Mouse (Mus musculus): ENCODE results near the gene Yy1. TPM values are rescaled to one million over a fixed set of nuclear protein-coding genes. Genes with fewer than 3 reads are reported as not detected.

Yy1 gene
- polyA plus RNA-seq, 1 experiment: 37.8 TPM

DNA sequence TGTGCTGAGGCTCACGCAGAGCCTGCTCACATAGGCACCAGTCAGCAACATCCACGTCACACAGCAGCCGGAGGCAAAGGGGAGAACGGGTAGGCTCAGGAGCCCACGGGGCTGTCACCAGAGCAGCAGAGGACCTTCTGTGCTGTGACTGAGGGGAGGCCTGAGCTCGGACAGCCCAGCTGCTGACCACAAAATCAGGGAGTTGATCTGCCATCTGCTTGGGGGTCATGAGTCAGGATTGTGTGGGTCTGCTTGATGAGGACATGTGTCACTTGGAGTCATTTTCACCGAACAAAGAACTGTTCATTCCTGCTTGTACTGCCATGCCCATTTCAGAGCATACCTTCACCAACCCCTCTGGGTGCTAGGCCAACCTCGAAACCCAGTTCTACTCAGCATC lies 63.4 kb downstream of the Yy1 start:
- WGBS: 88% methylated on average over 8 of the region's 8 CpGs
- DNase-seq: no peak
- Histone ChIP-seq H3K4me1 (replicated peaks; ENCODE audit: control insufficient read depth, insufficient read depth, low read length) (0 out of 2 replicates have a peak, but pooled peaks cover 4% of the 10 kb centered on the region), H3K36me3 (ENCODE audit: control insufficient read depth, insufficient read depth, low read length) (no peaks in the 10 kb centered on the region), H3K4me3 (ENCODE audit: control insufficient read depth, insufficient read depth, low read length) (no peak overlapping the region), H3K27ac (ENCODE audit: control insufficient read depth, insufficient read depth, low read length) (no peak overlapping the region), H3K27me3 (ENCODE audit: control insufficient read depth, insufficient read depth, low read length) (no peaks in the 10 kb centered on the region)
- TF ChIP-seq POLR2A (IDR thresholded peaks at IDR 0.05; ENCODE audit: control insufficient read depth, extremely low read depth, insufficient read depth, low read length, poor library complexity): no peak
- TF ChIP-seq CTCF (IDR thresholded peaks at IDR 0.05; ENCODE audit: borderline replicate concordance, control insufficient read depth, extremely low read depth, insufficient read depth, low read length, poor library complexity): no peak

DNA sequence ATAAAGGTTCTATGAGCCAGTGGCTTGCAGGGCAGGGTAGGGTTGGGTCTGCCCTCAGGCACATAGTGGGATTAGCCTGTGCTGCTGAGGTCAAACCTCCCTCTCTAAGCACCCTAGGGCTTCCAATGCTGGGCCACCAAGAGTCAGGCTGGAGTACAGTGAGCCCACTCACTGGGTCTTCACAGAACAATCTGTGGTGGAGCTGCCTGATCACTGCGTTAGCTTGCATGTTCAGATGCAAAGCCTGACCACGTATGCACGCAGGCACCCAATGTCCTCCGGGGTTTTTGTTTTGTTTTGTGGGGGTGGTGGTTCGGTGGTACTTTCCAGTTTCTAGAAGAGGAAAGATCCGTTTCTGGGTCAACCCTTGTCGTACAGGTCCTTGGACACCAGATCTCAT lies 64.3 kb downstream of the Yy1 start:
- 88% methylated on average over 7 of the region's 7 CpGs for WGBS
- Histone ChIP-seq H3K4me1 (replicated peaks; ENCODE audit: control insufficient read depth, insufficient read depth, low read length) (no peaks in the 10 kb centered on the region), H3K27ac (ENCODE audit: control insufficient read depth, insufficient read depth, low read length) (no peak overlapping the region), H3K4me3 (ENCODE audit: control insufficient read depth, insufficient read depth, low read length) (no peak overlapping the region), H3K27me3 (ENCODE audit: control insufficient read depth, insufficient read depth, low read length) (no peaks in the 10 kb centered on the region), H3K36me3 (ENCODE audit: control insufficient read depth, insufficient read depth, low read length) (no peaks in the 10 kb centered on the region)
- TF ChIP-seq POLR2A (IDR thresholded peaks at IDR 0.05; ENCODE audit: control insufficient read depth, extremely low read depth, insufficient read depth, low read length, poor library complexity): no peak
- no peak for TF ChIP-seq CTCF (IDR thresholded peaks at IDR 0.05; ENCODE audit: borderline replicate concordance, control insufficient read depth, extremely low read depth, insufficient read depth, low read length, poor library complexity)
- DNase-seq: no peak

DNA sequence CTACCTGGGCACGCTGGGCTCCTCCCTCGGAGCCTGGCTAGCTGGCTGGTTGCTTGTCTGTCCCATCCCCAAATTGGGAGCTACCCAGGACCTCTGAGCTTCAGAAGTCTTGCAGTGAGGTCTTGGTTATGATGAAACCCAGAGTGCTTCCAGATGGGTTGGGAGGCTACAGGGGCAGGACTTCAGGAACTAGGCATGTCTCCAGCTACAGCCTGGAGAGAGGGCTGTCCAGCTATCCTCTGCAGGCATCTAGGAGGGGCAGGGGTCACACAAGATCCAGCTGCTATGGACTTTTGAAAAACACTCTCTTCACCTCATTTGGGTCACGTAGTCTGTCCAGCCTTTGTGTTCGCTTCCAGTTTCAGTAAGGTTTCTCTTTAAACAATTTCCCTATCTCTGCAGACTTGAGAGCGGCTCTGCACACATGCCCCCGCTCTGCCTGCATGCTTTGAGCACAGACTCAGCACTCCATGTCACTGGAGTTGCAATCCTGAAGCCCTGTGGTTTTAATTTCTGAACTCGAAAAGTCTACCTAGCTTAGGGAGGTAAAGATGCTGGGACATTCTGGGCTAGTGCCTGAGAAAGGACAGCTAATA lies 64.9 kb downstream of the Yy1 start:
- no peaks in the 10 kb centered on the region for H3K36me3 ChIP-seq (ENCODE audit: control insufficient read depth, insufficient read depth, low read length)
- H3K27me3 ChIP-seq (ENCODE audit: control insufficient read depth, insufficient read depth, low read length): no peaks in the 10 kb centered on the region
- DNase-seq: no peak
- H3K4me3 ChIP-seq (ENCODE audit: control insufficient read depth, insufficient read depth, low read length): no peak overlapping the region
- H3K27ac ChIP-seq (ENCODE audit: control insufficient read depth, insufficient read depth, low read length): no peak overlapping the region
- WGBS: 89% methylated on average over 7 of the region's 7 CpGs
- no peaks in the 10 kb centered on the region for H3K4me1 ChIP-seq (replicated peaks; ENCODE audit: control insufficient read depth, insufficient read depth, low read length)
- TF ChIP-seq POLR2A (IDR thresholded peaks at IDR 0.05; ENCODE audit: control insufficient read depth, extremely low read depth, insufficient read depth, low read length, poor library complexity): no peak
- no peak for TF ChIP-seq CTCF (IDR thresholded peaks at IDR 0.05; ENCODE audit: borderline replicate concordance, control insufficient read depth, extremely low read depth, insufficient read depth, low read length, poor library complexity)

DNA sequence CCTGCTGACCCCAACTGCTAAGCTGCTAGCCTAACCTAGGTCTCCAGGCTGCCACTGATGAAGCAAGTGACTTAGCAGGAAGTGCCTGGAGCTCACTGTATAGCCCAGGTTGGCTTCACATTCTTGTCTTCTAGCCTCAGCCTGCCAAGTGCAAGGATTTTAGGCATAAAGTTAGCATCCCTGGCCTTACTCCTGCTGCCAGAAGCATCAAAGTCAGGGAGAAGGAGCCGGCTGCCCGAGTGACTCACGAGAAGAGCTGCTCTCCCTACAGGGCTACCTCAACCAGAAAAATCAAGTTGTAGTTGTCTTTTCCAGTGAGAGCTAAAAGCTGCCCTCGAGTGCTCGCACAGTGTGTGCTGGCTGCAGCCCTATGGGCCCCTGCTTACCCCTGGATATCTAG lies 65.7 kb downstream of the Yy1 start:
- Histone ChIP-seq H3K36me3 (ENCODE audit: control insufficient read depth, insufficient read depth, low read length) (no peaks in the 10 kb centered on the region), H3K4me1 (replicated peaks; ENCODE audit: control insufficient read depth, insufficient read depth, low read length) (no peaks in the 10 kb centered on the region), H3K27ac (ENCODE audit: control insufficient read depth, insufficient read depth, low read length) (no peak overlapping the region), H3K4me3 (ENCODE audit: control insufficient read depth, insufficient read depth, low read length) (no peak overlapping the region), H3K27me3 (ENCODE audit: control insufficient read depth, insufficient read depth, low read length) (no peaks in the 10 kb centered on the region)
- WGBS: 93% methylated on average over 5 of the region's 5 CpGs
- DNase-seq: no peak
- TF ChIP-seq CTCF (IDR thresholded peaks at IDR 0.05; ENCODE audit: borderline replicate concordance, control insufficient read depth, extremely low read depth, insufficient read depth, low read length, poor library complexity) (no peak), POLR2A (IDR thresholded peaks at IDR 0.05; ENCODE audit: control insufficient read depth, extremely low read depth, insufficient read depth, low read length, poor library complexity) (no peak)

DNA sequence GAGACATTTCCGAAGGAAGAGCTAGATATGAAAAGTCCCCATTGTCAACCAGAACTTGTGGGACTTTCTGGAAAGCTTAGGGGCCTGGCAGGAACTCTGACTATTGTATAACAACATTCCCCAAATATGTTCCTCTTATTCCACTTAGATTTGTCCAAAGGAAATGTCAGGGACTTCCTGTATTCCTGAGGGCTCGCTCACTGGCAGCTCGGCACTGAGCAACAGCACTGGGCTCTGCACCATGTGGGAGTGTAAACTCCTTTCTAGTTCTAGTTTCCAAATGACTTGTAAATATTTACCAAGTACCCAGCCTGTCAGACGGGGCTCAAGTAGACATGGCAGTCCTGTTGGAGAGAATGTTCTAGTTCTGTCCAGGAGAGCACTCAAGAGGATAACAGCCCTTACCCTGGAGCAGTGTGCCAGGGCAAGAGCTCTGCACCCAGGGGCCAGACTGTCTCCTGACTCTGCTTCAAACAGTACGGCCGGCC lies 72.3 kb downstream of the Yy1 start:
- Histone ChIP-seq H3K27me3 (ENCODE audit: control insufficient read depth, insufficient read depth, low read length) (no peaks in the 10 kb centered on the region), H3K4me1 (replicated peaks; ENCODE audit: control insufficient read depth, insufficient read depth, low read length) (no peaks in the 10 kb centered on the region), H3K27ac (ENCODE audit: control insufficient read depth, insufficient read depth, low read length) (no peak overlapping the region), H3K36me3 (ENCODE audit: control insufficient read depth, insufficient read depth, low read length) (peaks cover 4% of the 10 kb centered on the region; the same call in 1 of the 2 replicates), H3K4me3 (ENCODE audit: control insufficient read depth, insufficient read depth, low read length) (no peak overlapping the region)
- no peak for DNase-seq
- no peak for TF ChIP-seq POLR2A (IDR thresholded peaks at IDR 0.05; ENCODE audit: control insufficient read depth, extremely low read depth, insufficient read depth, low read length, poor library complexity)
- no peak for TF ChIP-seq CTCF (IDR thresholded peaks at IDR 0.05; ENCODE audit: borderline replicate concordance, control insufficient read depth, extremely low read depth, insufficient read depth, low read length, poor library complexity)
- WGBS: 95% methylated on average over 6 of the region's 6 CpGs

DNA sequence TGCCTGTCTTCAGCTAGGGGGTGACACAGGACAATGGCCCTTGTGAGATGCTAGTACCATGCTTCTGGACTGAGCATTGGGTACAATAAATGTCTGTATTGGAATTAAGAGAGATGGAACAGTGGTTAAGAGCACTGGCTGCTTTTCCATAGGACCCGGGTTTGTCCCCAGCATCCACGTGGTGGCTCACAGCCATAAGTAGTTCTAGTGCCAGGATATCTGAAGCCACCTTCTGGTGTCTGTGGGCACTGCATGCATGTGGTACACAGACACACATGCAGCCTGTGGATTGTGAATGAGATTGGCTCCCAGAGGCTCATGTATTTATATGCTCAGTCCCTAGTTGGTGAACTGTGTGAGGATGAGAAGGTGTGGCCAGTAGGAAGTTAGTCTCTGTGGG lies 76.8 kb downstream of the Yy1 start:
- WGBS: 92% methylated on average over 2 of the region's 2 CpGs
- H3K4me3 ChIP-seq (ENCODE audit: control insufficient read depth, insufficient read depth, low read length): no peak overlapping the region
- H3K4me1 ChIP-seq (replicated peaks; ENCODE audit: control insufficient read depth, insufficient read depth, low read length): no peaks in the 10 kb centered on the region
- H3K36me3 ChIP-seq (ENCODE audit: control insufficient read depth, insufficient read depth, low read length): peaks cover 4% of the 10 kb centered on the region; the same call in 1 of the 2 replicates
- no peak overlapping the region for H3K27ac ChIP-seq (ENCODE audit: control insufficient read depth, insufficient read depth, low read length)
- no peaks in the 10 kb centered on the region for H3K27me3 ChIP-seq (ENCODE audit: control insufficient read depth, insufficient read depth, low read length)
- DNase-seq: peak; percentile 13
- TF ChIP-seq POLR2A (IDR thresholded peaks at IDR 0.05; ENCODE audit: control insufficient read depth, extremely low read depth, insufficient read depth, low read length, poor library complexity): no peak
- no peak for TF ChIP-seq CTCF (IDR thresholded peaks at IDR 0.05; ENCODE audit: borderline replicate concordance, control insufficient read depth, extremely low read depth, insufficient read depth, low read length, poor library complexity)

Other genes starting within 250 kb of the Yy1 start
- 147 and 172 TPM in 2 replicates for gene Evl, start 238.3 kb upstream of the Yy1 start, polyA plus RNA-seq (2012; rRNA removed)
- gene Degs2, start 90.7 kb upstream of the Yy1 start, polyA plus RNA-seq (2012; rRNA removed): 21.1 and 21.6 TPM in 2 replicates
- 20.4 and 24.4 TPM in 2 replicates for gene Slc25a29, start 42.9 kb downstream of the Yy1 start, polyA plus RNA-seq (2012; rRNA removed)
- 26.1 and 28.2 TPM in 2 replicates for gene Slc25a47, start 43.1 kb downstream of the Yy1 start, polyA plus RNA-seq (2012; rRNA removed)
- 12.4 and 13.7 TPM in 2 replicates for gene Wdr25, start 100.7 kb downstream of the Yy1 start, polyA plus RNA-seq (2012; rRNA removed)
- gene Wars, start 101.2 kb downstream of the Yy1 start, polyA plus RNA-seq (2012; rRNA removed): 71.3 and 72.3 TPM in 2 replicates

All from thymus, adult 2 months (tissue).